Mouse (Mus musculus): ENCODE data around the gene Dennd1b. TPM values are rescaled to one million over a fixed set of nuclear protein-coding genes. Genes with fewer than 3 reads are reported as not detected.

The Dennd1b gene
- polyA plus RNA-seq, 2 experiments, result 0.78 to 2.3 TPM

GRCm38 (mm10) chr1:139194428-139195028 lies 231.3 kb downstream of the Dennd1b start:
- 37% methylated on average over 5 of the region's 5 CpGs for WGBS (ENCODE audit: insufficient replicate concordance)
- no peak for ATAC-seq (ENCODE audit: insufficient read depth)
- no peak overlapping the region for H3K27ac ChIP-seq
- no peaks in the 10 kb centered on the region for H3K36me3 ChIP-seq (replicated peaks; ENCODE audit: control insufficient read depth, insufficient read depth, low read depth)
- no peaks in the 10 kb centered on the region for H3K27me3 ChIP-seq (ENCODE audit: control insufficient read depth, insufficient read depth, low read length)
- no peaks in the 10 kb centered on the region for H3K4me1 ChIP-seq (replicated peaks; ENCODE audit: control insufficient read depth in 2 of 2, insufficient read depth in 2 of 2, low read length in 1 of 2)
- H3K4me3 ChIP-seq (ENCODE audit: insufficient read depth in 1 of 2, low read depth in 2 of 2, low read length in 2 of 2), result no peak overlapping the region
- H3K4me2 ChIP-seq (ENCODE audit: low read depth), result no peak overlapping the region
- TF ChIP-seq CTCF (IDR thresholded peaks at IDR 0.05; ENCODE audit: low read depth), result no peak
- no peak for TF ChIP-seq EP300 (IDR thresholded peaks at IDR 0.05; ENCODE audit: low read depth)
- no peak for DNase-seq (ENCODE audit: low read depth in 3 of 3, low spot score in 3 of 3)
- no peak overlapping the region for H3K9ac ChIP-seq (replicated peaks)
- H3K9me3 ChIP-seq (ENCODE audit: control insufficient read depth, low read length), result no peaks in the 10 kb centered on the region

GRCm38 (mm10) chr1:139203026-139203425 lies 239.8 kb downstream of the Dennd1b start:
- Histone ChIP-seq H3K9me3 (ENCODE audit: control insufficient read depth, low read length) (no peaks in the 10 kb centered on the region), H3K36me3 (replicated peaks; ENCODE audit: control insufficient read depth, insufficient read depth, low read depth) (no peaks in the 10 kb centered on the region), H3K27me3 (ENCODE audit: control insufficient read depth, insufficient read depth, low read length) (no peaks in the 10 kb centered on the region), H3K4me1 (replicated peaks; ENCODE audit: control insufficient read depth in 2 of 2, insufficient read depth in 2 of 2, low read length in 1 of 2) (no peaks in the 10 kb centered on the region), H3K4me3 (ENCODE audit: insufficient read depth in 1 of 2, low read depth in 2 of 2, low read length in 2 of 2) (no peak overlapping the region), H3K9ac (replicated peaks) (no peak overlapping the region), H3K4me2 (ENCODE audit: low read depth) (no peak overlapping the region), H3K27ac (no peak overlapping the region)
- no peak for DNase-seq (ENCODE audit: low read depth in 3 of 3, low spot score in 3 of 3)
- TF ChIP-seq EP300 (IDR thresholded peaks at IDR 0.05; ENCODE audit: low read depth) (no peak), CTCF (IDR thresholded peaks at IDR 0.05; ENCODE audit: low read depth) (no peak)
- ATAC-seq (ENCODE audit: insufficient read depth), result no peak
- 48% methylated on average over 5 of the region's 5 CpGs for WGBS (ENCODE audit: insufficient replicate concordance)

GRCm38 (mm10) chr1:139206259-139206658 lies 243.0 kb downstream of the Dennd1b start:
- no peaks in the 10 kb centered on the region for H3K4me1 ChIP-seq (replicated peaks; ENCODE audit: control insufficient read depth in 2 of 2, insufficient read depth in 2 of 2, low read length in 1 of 2)
- H3K4me3 ChIP-seq (ENCODE audit: insufficient read depth in 1 of 2, low read depth in 2 of 2, low read length in 2 of 2), result no peak overlapping the region
- no peaks in the 10 kb centered on the region for H3K27me3 ChIP-seq (ENCODE audit: control insufficient read depth, insufficient read depth, low read length)
- H3K9me3 ChIP-seq (ENCODE audit: control insufficient read depth, low read length), result no peaks in the 10 kb centered on the region
- H3K4me2 ChIP-seq (ENCODE audit: low read depth), result no peak overlapping the region
- ATAC-seq (ENCODE audit: insufficient read depth), result no peak
- no peak for DNase-seq (ENCODE audit: low read depth in 3 of 3, low spot score in 3 of 3)
- H3K9ac ChIP-seq (replicated peaks), result no peak overlapping the region
- H3K27ac ChIP-seq, result no peak overlapping the region
- no peaks in the 10 kb centered on the region for H3K36me3 ChIP-seq (replicated peaks; ENCODE audit: control insufficient read depth, insufficient read depth, low read depth)
- 34% methylated on average over 4 of the region's 4 CpGs for WGBS (ENCODE audit: insufficient replicate concordance)
- TF ChIP-seq CTCF (IDR thresholded peaks at IDR 0.05; ENCODE audit: low read depth), result no peak
- no peak for TF ChIP-seq EP300 (IDR thresholded peaks at IDR 0.05; ENCODE audit: low read depth)

- H3K4me3 ChIP-seq (ENCODE audit: insufficient read depth in 1 of 2, low read depth in 2 of 2, low read length in 2 of 2), result no peak overlapping the region
- H3K4me1 ChIP-seq (replicated peaks; ENCODE audit: control insufficient read depth in 2 of 2, insufficient read depth in 2 of 2, low read length in 1 of 2), result no peaks in the 10 kb centered on the region
- ATAC-seq (ENCODE audit: insufficient read depth) (no peak), DNase-seq (ENCODE audit: low read depth in 3 of 3, low spot score in 3 of 3) (no peak)
- TF ChIP-seq EP300 (IDR thresholded peaks at IDR 0.05; ENCODE audit: low read depth) (no peak), CTCF (IDR thresholded peaks at IDR 0.05; ENCODE audit: low read depth) (no peak)
- whole genome bisulfite sequencing (ENCODE audit: insufficient replicate concordance), result 58% methylated on average over 7 of the region's 7 CpGs
- H3K4me2 ChIP-seq (ENCODE audit: low read depth), result no peak overlapping the region
- no peaks in the 10 kb centered on the region for H3K9me3 ChIP-seq (ENCODE audit: control insufficient read depth, low read length)
- no peak overlapping the region for H3K9ac ChIP-seq (replicated peaks)
- H3K36me3 ChIP-seq (replicated peaks; ENCODE audit: control insufficient read depth, insufficient read depth, low read depth), result no peaks in the 10 kb centered on the region
- no peak overlapping the region for H3K27ac ChIP-seq
- no peaks in the 10 kb centered on the region for H3K27me3 ChIP-seq (ENCODE audit: control insufficient read depth, insufficient read depth, low read length)
Measured at GRCm38 (mm10) chr1:139209796-139210195, 246.6 kb downstream of the Dennd1b start.

- H3K4me3 ChIP-seq (ENCODE audit: insufficient read depth in 1 of 2, low read depth in 2 of 2, low read length in 2 of 2), result no peak overlapping the region
- no peak for DNase-seq (ENCODE audit: low read depth in 3 of 3, low spot score in 3 of 3)
- H3K9ac ChIP-seq (replicated peaks), result no peak overlapping the region
- H3K27me3 ChIP-seq (ENCODE audit: control insufficient read depth, insufficient read depth, low read length), result no peaks in the 10 kb centered on the region
- no peak overlapping the region for H3K4me2 ChIP-seq (ENCODE audit: low read depth)
- H3K9me3 ChIP-seq (ENCODE audit: control insufficient read depth, low read length), result no peaks in the 10 kb centered on the region
- H3K36me3 ChIP-seq (replicated peaks; ENCODE audit: control insufficient read depth, insufficient read depth, low read depth), result no peaks in the 10 kb centered on the region
- no peak for ATAC-seq (ENCODE audit: insufficient read depth)
- TF ChIP-seq EP300 (IDR thresholded peaks at IDR 0.05; ENCODE audit: low read depth), result no peak
- TF ChIP-seq CTCF (IDR thresholded peaks at IDR 0.05; ENCODE audit: low read depth), result no peak
- no peaks in the 10 kb centered on the region for H3K4me1 ChIP-seq (replicated peaks; ENCODE audit: control insufficient read depth in 2 of 2, insufficient read depth in 2 of 2, low read length in 1 of 2)
- 55% methylated on average over 4 of the region's 4 CpGs for WGBS (ENCODE audit: insufficient replicate concordance)
- no peak overlapping the region for H3K27ac ChIP-seq
Measured at GRCm38 (mm10) chr1:139210505-139210904, 247.3 kb downstream of the Dennd1b start.

All from liver, embryonic 14.5 days (tissue).